Mouse (Mus musculus) MEL (cell line): ENCODE measurements at regions not wholly inside any gene's neighbourhood (a gene's known extent, or its start where the extent isn't known, plus 50 kb on each side); places are given as distances from the start of the nearest gene placed in this dataset.

Experiments
- DNase-seq: peaks from one replicate; pipeline ENCODE4 v3.0.0; 2011; ENCODE audit warnings: low read depth, low spot score
- H3K27ac ChIP-seq: 2 replicates; pipeline ENCODE4 v1.5.1; 2012; ENCODE audit warnings: low read depth, mild to moderate bottlenecking, control low read depth, low read length, moderate library complexity; ENCODE audit not compliant: control insufficient read depth
- H3K27me3 ChIP-seq, 2 experiments: fragments of 150-350 bp in 1 of 2; sonication (generic) in 1 of 2; 2 replicates each; pipeline ENCODE4 v1.6.1; 2012; ENCODE audit warnings: low read length in 2 of 2, mild to moderate bottlenecking in 2 of 2, improper control_type of control experiment in 1 of 2, moderate library complexity in 1 of 2; ENCODE audit not compliant: insufficient read depth in 2 of 2, control insufficient read depth in 1 of 2
- H3K36me3 ChIP-seq, 2 experiments: 2 replicates each; pipeline ENCODE4 v1.6.1; 2012 to 2014; ENCODE audit warnings: low read length in 2 of 2, improper control_type of control experiment in 1 of 2, inconsistent platforms in 1 of 2, mild to moderate bottlenecking in 1 of 2; ENCODE audit not compliant: insufficient read depth in 2 of 2, control insufficient read depth in 1 of 2
- H3K4me1 ChIP-seq, 2 experiments: fragments of 150-350 bp in 1 of 2; sonication (generic) in 1 of 2; 2 replicates each; pipeline ENCODE4 v1.6.1; 2012; ENCODE audit warnings: low read length in 2 of 2, improper control_type of control experiment in 1 of 2, mild to moderate bottlenecking in 1 of 2; ENCODE audit not compliant: insufficient read depth in 2 of 2, control insufficient read depth in 1 of 2
- H3K4me3 ChIP-seq, 2 experiments: fragments of 150-350 bp in 1 of 2; sonication (generic) in 1 of 2; 2 replicates each; pipeline ENCODE4 v1.5.1; 2012; ENCODE audit warnings: low read depth in 2 of 2, low read length in 2 of 2, mild to moderate bottlenecking in 2 of 2, moderate library complexity in 2 of 2, control low read depth in 1 of 2, improper control_type of control experiment in 1 of 2; ENCODE audit not compliant: control insufficient read depth in 1 of 2, insufficient read depth in 1 of 2
- H3K79me2 ChIP-seq: 2 replicates; pipeline ENCODE4 v1.6.1; 2012; ENCODE audit warnings: mild to moderate bottlenecking, low read length, moderate library complexity; ENCODE audit not compliant: control insufficient read depth, poor library complexity, insufficient read depth
- H3K9ac ChIP-seq: 2 replicates; pipeline ENCODE4 v1.6.1; 2012; ENCODE audit warnings: low read depth, mild to moderate bottlenecking, control low read depth, low read length, moderate library complexity; ENCODE audit not compliant: control insufficient read depth, poor library complexity, severe bottlenecking
- H3K9me3 ChIP-seq: fragments of 150-350 bp; sonication (generic); replicated peaks from 2 replicates; pipeline ENCODE4 v1.6.1; 2012; ENCODE audit warnings: mild to moderate bottlenecking, low read length, improper control_type of control experiment, moderate library complexity; ENCODE audit not compliant: insufficient read depth
- BHLHE40 ChIP-seq: IDR thresholded peaks from 2 replicates; pipeline ENCODE4 v1.6.1; 2012; ENCODE audit warnings: low read depth, mild to moderate bottlenecking, inconsistent platforms, low read length, improper control_type of control experiment, borderline replicate concordance
- CHD1 ChIP-seq: IDR thresholded peaks from 2 replicates; pipeline ENCODE4 v1.6.1; 2012; ENCODE audit warnings: low read depth, mild to moderate bottlenecking, inconsistent platforms, low read length, improper control_type of control experiment
- CHD2 ChIP-seq: IDR thresholded peaks from 2 replicates; pipeline ENCODE4 v1.6.1; 2011; ENCODE audit warnings: low read length, improper control_type of control experiment
- CTCF ChIP-seq, 3 experiments: IDR thresholded peaks in 2 of 3; conservative IDR thresholded peaks in 1 of 3; 2 replicates each; pipeline ENCODE4 v1.5.1; 2011 to 2012; ENCODE audit warnings: low read length in 3 of 3, low read depth in 2 of 3, mild to moderate bottlenecking in 2 of 3, improper control_type of control experiment in 1 of 3, inconsistent platforms in 1 of 3, mixed read lengths in 1 of 3, moderate library complexity in 1 of 3; ENCODE audit not compliant: control insufficient read depth in 1 of 3, insufficient read depth in 1 of 3, poor library complexity in 1 of 3, severe bottlenecking in 1 of 3
- E2F4 ChIP-seq: IDR thresholded peaks from 2 replicates; pipeline ENCODE4 v1.6.1; 2011; ENCODE audit warnings: low read depth, low read length, improper control_type of control experiment, borderline replicate concordance
- ELF1 ChIP-seq: IDR thresholded peaks from 2 replicates; pipeline ENCODE4 v1.6.1; 2014; ENCODE audit warnings: low read depth, mild to moderate bottlenecking, inconsistent platforms, low read length, improper control_type of control experiment, moderate library complexity
- EP300 ChIP-seq, 2 experiments: IDR thresholded peaks; 2 replicates each; pipeline ENCODE4 v1.6.1; 2011; ENCODE audit warnings: improper control_type of control experiment in 2 of 2, low read length in 2 of 2, low read depth in 1 of 2, mild to moderate bottlenecking in 1 of 2
- ETS1 ChIP-seq: IDR thresholded peaks from 2 replicates; pipeline ENCODE4 v1.6.1; 2012; ENCODE audit warnings: low read depth, mild to moderate bottlenecking, inconsistent platforms, low read length, improper control_type of control experiment, moderate library complexity
- GABPA ChIP-seq: IDR thresholded peaks from 2 replicates; pipeline ENCODE4 v1.6.1; 2012; ENCODE audit warnings: low read depth, mild to moderate bottlenecking, inconsistent platforms, low read length, improper control_type of control experiment, moderate library complexity
- GATA1 ChIP-seq: IDR thresholded peaks from 2 replicates; pipeline ENCODE4 v1.6.1; 2011; ENCODE audit warnings: low read depth, low read length, improper control_type of control experiment
- KAT2A ChIP-seq: conservative IDR thresholded peaks from 2 replicates; pipeline ENCODE4 v1.6.1; 2012; ENCODE audit warnings: low read depth, low read length, improper control_type of control experiment, inconsistent platforms
- MAFK ChIP-seq: IDR thresholded peaks from 2 replicates; pipeline ENCODE4 v1.6.1; 2011; ENCODE audit warnings: low read depth, mild to moderate bottlenecking, low read length, improper control_type of control experiment, borderline replicate concordance
- MAX ChIP-seq: IDR thresholded peaks from 2 replicates; pipeline ENCODE4 v1.6.1; 2011; ENCODE audit warnings: low read length, improper control_type of control experiment
- MAZ ChIP-seq: IDR thresholded peaks from 2 replicates; pipeline ENCODE4 v1.6.1; 2012; ENCODE audit warnings: low read depth, mild to moderate bottlenecking, inconsistent platforms, low read length, improper control_type of control experiment
- MEF2A ChIP-seq: IDR thresholded peaks from 2 replicates; pipeline ENCODE4 v1.6.1; 2014; ENCODE audit warnings: low read depth, mild to moderate bottlenecking, inconsistent platforms, low read length, improper control_type of control experiment; ENCODE audit not compliant: poor library complexity, insufficient replicate concordance, severe bottlenecking; ENCODE audit errors: extremely low read depth
- MYC ChIP-seq: IDR thresholded peaks from 2 replicates; pipeline ENCODE4 v1.6.1; 2011; ENCODE audit warnings: low read depth, mild to moderate bottlenecking, low read length, improper control_type of control experiment, moderate library complexity
- NRF1 ChIP-seq: IDR thresholded peaks from 2 replicates; pipeline ENCODE4 v1.6.1; 2014; ENCODE audit warnings: low read depth, mild to moderate bottlenecking, inconsistent platforms, low read length, improper control_type of control experiment, moderate library complexity; ENCODE audit not compliant: poor library complexity, insufficient read depth, severe bottlenecking
- POLR2A ChIP-seq, 2 experiments: IDR thresholded peaks; 2 replicates each; pipeline ENCODE4 v1.6.1; 2011 to 2012; ENCODE audit warnings: low read length in 2 of 2, mild to moderate bottlenecking in 2 of 2, control low read depth in 1 of 2, improper control_type of control experiment in 1 of 2, low read depth in 1 of 2, moderate library complexity in 1 of 2; ENCODE audit not compliant: control insufficient read depth in 1 of 2, insufficient read depth in 1 of 2, poor library complexity in 1 of 2
- RAD21 ChIP-seq: IDR thresholded peaks from 2 replicates; pipeline ENCODE4 v1.6.1; 2011; ENCODE audit warnings: mild to moderate bottlenecking, low read depth, low read length, improper control_type of control experiment
- RCOR1 ChIP-seq: IDR thresholded peaks from 2 replicates; pipeline ENCODE4 v1.6.1; 2012; ENCODE audit warnings: low read depth, mild to moderate bottlenecking, inconsistent platforms, low read length, improper control_type of control experiment
- SIN3A ChIP-seq: IDR thresholded peaks from 2 replicates; pipeline ENCODE4 v1.6.1; 2012; ENCODE audit warnings: low read length, improper control_type of control experiment, inconsistent platforms
- SMC3 ChIP-seq: IDR thresholded peaks from 2 replicates; pipeline ENCODE4 v1.6.1; 2011; ENCODE audit warnings: low read depth, low read length, improper control_type of control experiment
- TBP ChIP-seq: IDR thresholded peaks from 2 replicates; pipeline ENCODE4 v1.8.0; 2011; ENCODE audit warnings: low read depth, low read length, improper control_type of control experiment
- UBTF ChIP-seq: IDR thresholded peaks from 2 replicates; pipeline ENCODE4 v1.6.1; 2012; ENCODE audit warnings: low read depth, mild to moderate bottlenecking, inconsistent platforms, low read length, improper control_type of control experiment, moderate library complexity, borderline replicate concordance; ENCODE audit not compliant: insufficient read depth
- USF1 ChIP-seq: IDR thresholded peaks from 2 replicates; pipeline ENCODE4 v1.6.1; 2014; ENCODE audit warnings: low read depth, mild to moderate bottlenecking, inconsistent platforms, low read length, improper control_type of control experiment, moderate library complexity
- ZC3H11A ChIP-seq: IDR thresholded peaks from 2 replicates; pipeline ENCODE4 v1.6.1; 2012; ENCODE audit warnings: low read depth, mild to moderate bottlenecking, inconsistent platforms, low read length, improper control_type of control experiment
- ZMIZ1 ChIP-seq: IDR thresholded peaks from 2 replicates; pipeline ENCODE4 v1.6.1; 2012; ENCODE audit warnings: low read depth, mild to moderate bottlenecking, inconsistent platforms, low read length, improper control_type of control experiment, moderate library complexity
- ZNF384 ChIP-seq: IDR thresholded peaks from 2 replicates; pipeline ENCODE4 v1.6.1; 2012; ENCODE audit warnings: low read depth, mild to moderate bottlenecking, inconsistent platforms, low read length, improper control_type of control experiment

- no peaks in the 10 kb centered on the region for H3K79me2 ChIP-seq
- H3K4me3 ChIP-seq: no peak overlapping the region
- no peak overlapping the region for H3K9ac ChIP-seq
- no peak overlapping the region for H3K27ac ChIP-seq
- H3K9me3 ChIP-seq: no peaks in the 10 kb centered on the region
- TF ChIP-seq UBTF (no peak), SMC3 (no peak), SIN3A (no peak), RCOR1 (no peak), CHD1 (no peak), USF1 (no peak), MAZ (no peak), EP300 (IDR thresholded peaks at IDR 0.05; ENCODE audit: low read depth in 1 of 2, low read length in 2 of 2) (no peak), ZNF384 (no peak), GATA1 (no peak), CHD2 (no peak), MAX (no peak), BHLHE40 (no peak), CTCF (IDR thresholded peaks at IDR 0.05 in 2 of 3, conservative IDR thresholded peaks at IDR 0.05 in 1 of 3; ENCODE audit: control insufficient read depth in 1 of 3, insufficient read depth in 1 of 3, low read depth in 2 of 3, low read length in 3 of 3, poor library complexity in 1 of 3, severe bottlenecking in 1 of 3) (no peak), ZMIZ1 (no peak), MAFK (no peak), KAT2A (no peak), ELF1 (no peak)
- H3K4me1 ChIP-seq: no peaks in the 10 kb centered on the region
- H3K27me3 ChIP-seq: no peaks in the 10 kb centered on the region
- no peak for DNase-seq
- H3K36me3 ChIP-seq: no peaks in the 10 kb centered on the region
Measured at GRCm38 (mm10) chr13:18485080-18485479, 87.6 kb upstream of the Pou6f2 start.

GRCm38 (mm10) chr13:18476311-18476710 is 78.8 kb upstream of the Pou6f2 start:
- no peak for DNase-seq
- no peaks in the 10 kb centered on the region for H3K79me2 ChIP-seq
- no peak overlapping the region for H3K27ac ChIP-seq
- no peaks in the 10 kb centered on the region for H3K27me3 ChIP-seq
- no peak overlapping the region for H3K4me3 ChIP-seq
- no peak overlapping the region for H3K9ac ChIP-seq
- TF ChIP-seq E2F4: no peak
- no peak for TF ChIP-seq GABPA
- no peak for TF ChIP-seq MEF2A
- TF ChIP-seq POLR2A (IDR thresholded peaks at IDR 0.05; ENCODE audit: control insufficient read depth in 1 of 2, insufficient read depth in 1 of 2, low read depth in 1 of 2, low read length in 2 of 2, poor library complexity in 1 of 2): no peak
- TF ChIP-seq UBTF: no peak
- TF ChIP-seq ZC3H11A: no peak
- no peak for TF ChIP-seq RAD21
- no peak for TF ChIP-seq USF1
- no peak for TF ChIP-seq MYC
- no peak for TF ChIP-seq ELF1
- no peak for TF ChIP-seq KAT2A
- TF ChIP-seq ETS1: no peak
- TF ChIP-seq NRF1: no peak
- no peak for TF ChIP-seq TBP
- no peaks in the 10 kb centered on the region for H3K9me3 ChIP-seq
- H3K36me3 ChIP-seq: no peaks in the 10 kb centered on the region
- H3K4me1 ChIP-seq: no peaks in the 10 kb centered on the region
